Mouse (Mus musculus): ENCODE measurements around the gene 0610009B22Rik. TPM values are rescaled to one million over a fixed set of nuclear protein-coding genes. Genes with fewer than 3 reads are reported as not detected.
"Not testable (repeated sequence)": the region's sequence is repeated elsewhere in the genome, so short reads cannot be mapped to it uniquely, and the experiment has no call there.

The 0610009B22Rik gene
- polyA plus RNA-seq, 1 experiment from 2014 or later, result 88.7 TPM

DNA sequence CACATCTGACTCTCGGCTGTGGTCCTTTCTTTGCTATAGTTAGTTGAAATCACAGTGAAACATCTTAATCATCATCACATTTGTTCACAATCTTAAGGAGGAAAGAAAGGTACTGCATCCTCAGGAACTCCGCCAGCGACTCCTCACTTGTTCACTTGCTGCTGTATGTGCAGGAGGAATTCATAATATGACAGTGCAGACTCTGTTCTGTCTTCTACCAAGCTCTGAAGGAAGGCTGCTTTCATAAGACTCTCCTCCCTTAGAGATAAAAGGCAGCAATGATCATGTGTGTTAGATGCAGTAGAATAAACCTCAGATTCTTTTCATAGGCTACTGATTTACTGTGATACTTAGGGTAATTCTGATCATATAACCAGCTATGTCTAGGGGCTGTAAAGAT, 6.3 kb upstream of the 0610009B22Rik start:
- Histone ChIP-seq H3K4me2 (ENCODE audit: low read depth) (no peak overlapping the region), H3K36me3 (ENCODE audit: control insufficient read depth, insufficient read depth, low read length) (peaks cover 4% of the 10 kb centered on the region; the same call in 1 of the 2 replicates)
- 95% methylated on average over 3 of the region's 3 CpGs for WGBS

DNA sequence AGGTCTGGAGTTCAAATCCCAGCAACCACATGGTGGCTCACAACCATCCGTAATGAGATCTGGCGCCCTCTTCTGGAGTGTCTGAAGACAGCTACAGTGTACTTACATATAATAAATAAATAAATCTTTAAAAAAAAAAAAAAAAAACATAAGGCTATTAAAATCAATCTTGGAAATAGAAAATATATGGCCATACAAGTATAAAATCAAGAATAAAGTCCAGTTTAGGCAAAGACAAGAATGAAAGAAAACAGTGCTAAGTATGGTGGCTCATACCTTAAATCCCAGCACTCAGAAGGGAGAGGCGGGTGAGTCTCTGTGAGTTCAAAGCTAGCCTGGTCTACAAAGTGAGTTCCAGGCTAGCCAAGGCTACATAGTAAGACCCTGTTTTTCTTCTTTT, 1.9 kb upstream of the 0610009B22Rik start:
- H3K27ac ChIP-seq (ENCODE audit: low read depth, low read length); ATAC-seq (ENCODE audit: insufficient read depth, low FRiP score, low TSS enrichment); DNase-seq (ENCODE audit: low spot score); H3K9ac ChIP-seq (ENCODE audit: low read length); H3K4me1 ChIP-seq (ENCODE audit: control insufficient read depth, insufficient read depth, low read length); H3K9me3 ChIP-seq (ENCODE audit: control insufficient read depth, low read length); H3K36me3 ChIP-seq (ENCODE audit: control insufficient read depth, insufficient read depth, low read length); H3K4me2 ChIP-seq (ENCODE audit: low read depth); H3K4me3 ChIP-seq (ENCODE audit: low read depth, low read length); H3K27me3 ChIP-seq (ENCODE audit: control insufficient read depth, insufficient read depth, low read length): not testable (repeated sequence)
- 100% methylated on average over 1 of the region's 3 CpGs for WGBS

More for the DNA sequence above, 6.3 kb upstream of the 0610009B22Rik start:
- DNase-seq (ENCODE audit: low spot score) (no peak), ATAC-seq (ENCODE audit: insufficient read depth, low FRiP score, low TSS enrichment) (no peak)
- H3K27me3 ChIP-seq (ENCODE audit: control insufficient read depth, insufficient read depth, low read length), result no peaks in the 10 kb centered on the region
- H3K9ac ChIP-seq (ENCODE audit: low read length), result no peak overlapping the region
- H3K4me3 ChIP-seq (ENCODE audit: low read depth, low read length), result no peak overlapping the region
- no peaks in the 10 kb centered on the region for H3K9me3 ChIP-seq (ENCODE audit: control insufficient read depth, low read length)
- H3K4me1 ChIP-seq (ENCODE audit: control insufficient read depth, insufficient read depth, low read length), result no peaks in the 10 kb centered on the region
- no peak overlapping the region for H3K27ac ChIP-seq (ENCODE audit: low read depth, low read length)

DNA sequence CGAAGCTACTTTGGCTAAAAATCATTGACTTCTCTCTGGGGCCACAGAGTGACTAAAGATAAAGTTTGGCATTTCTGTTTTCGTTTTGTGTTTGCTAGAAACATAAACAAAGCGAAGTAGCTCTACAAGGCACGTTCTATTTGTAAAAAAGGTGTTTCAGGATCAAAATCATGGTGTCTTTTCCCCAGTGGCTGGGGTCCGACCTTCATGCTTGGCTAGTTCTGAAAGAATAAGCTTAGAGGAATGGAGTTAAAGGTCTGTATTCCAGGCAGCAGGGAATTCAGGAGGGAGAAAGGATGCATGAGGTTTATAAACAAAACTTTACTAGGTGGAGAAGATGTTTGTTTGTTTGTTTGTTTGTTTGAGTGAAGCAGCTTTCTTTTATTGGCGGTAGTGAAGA, 669 bp upstream of the 0610009B22Rik start:
- H3K9ac ChIP-seq (ENCODE audit: low read length), result peak overlapping the region; percentile 78
- no peaks in the 10 kb centered on the region for H3K9me3 ChIP-seq (ENCODE audit: control insufficient read depth, low read length)
- peak overlapping the region; percentile 61 for H3K4me2 ChIP-seq (ENCODE audit: low read depth)
- ATAC-seq (ENCODE audit: insufficient read depth, low FRiP score, low TSS enrichment), result no peak
- DNase-seq (ENCODE audit: low spot score), result peak; percentile 20
- no peaks in the 10 kb centered on the region for H3K27me3 ChIP-seq (ENCODE audit: control insufficient read depth, insufficient read depth, low read length)
- peaks cover 6% of the 10 kb centered on the region; the same call in 1 of the 2 replicates for H3K4me1 ChIP-seq (ENCODE audit: control insufficient read depth, insufficient read depth, low read length)
- 22% methylated on average over 6 of the region's 6 CpGs for WGBS
- H3K36me3 ChIP-seq (ENCODE audit: control insufficient read depth, insufficient read depth, low read length), result peaks cover 3% of the 10 kb centered on the region; the same call in 1 of the 2 replicates
- H3K27ac ChIP-seq (ENCODE audit: low read depth, low read length), result peak overlapping the region; percentile 94
- H3K4me3 ChIP-seq (ENCODE audit: low read depth, low read length), result peak overlapping the region; percentile 54

DNA sequence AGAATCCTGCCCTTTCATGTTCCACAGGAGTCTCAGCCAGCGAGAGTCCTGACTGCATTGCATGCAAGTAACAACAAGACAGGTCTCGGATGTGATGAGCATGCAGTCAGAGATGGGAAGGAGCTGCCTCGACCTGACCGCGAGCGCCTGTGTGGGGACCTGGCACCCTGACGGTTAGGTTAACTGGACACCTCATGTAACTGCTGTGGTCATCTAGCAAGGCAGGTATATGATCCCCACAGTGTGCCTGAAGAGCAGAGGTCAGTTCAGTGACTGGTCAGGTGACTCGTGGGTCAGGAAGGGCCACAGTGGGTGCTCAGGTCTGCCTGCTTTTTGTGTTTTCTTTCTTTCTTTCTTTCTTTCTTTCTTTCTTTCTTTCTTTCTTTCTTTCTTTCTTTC, 6.7 kb downstream of the 0610009B22Rik start:
- H3K27me3 ChIP-seq (ENCODE audit: control insufficient read depth, insufficient read depth, low read length), result no peaks in the 10 kb centered on the region
- H3K4me3 ChIP-seq (ENCODE audit: low read depth, low read length), result no peak overlapping the region
- H3K9ac ChIP-seq (ENCODE audit: low read length), result no peak overlapping the region
- ATAC-seq (ENCODE audit: insufficient read depth, low FRiP score, low TSS enrichment) (no peak), DNase-seq (ENCODE audit: low spot score) (no peak)
- H3K4me1 ChIP-seq (ENCODE audit: control insufficient read depth, insufficient read depth, low read length), result no peaks in the 10 kb centered on the region
- H3K4me2 ChIP-seq (ENCODE audit: low read depth), result no peak overlapping the region
- 40% methylated on average over 8 of the region's 8 CpGs for WGBS
- H3K27ac ChIP-seq (ENCODE audit: low read depth, low read length), result no peak overlapping the region
- H3K36me3 ChIP-seq (ENCODE audit: control insufficient read depth, insufficient read depth, low read length), result peaks cover 3% of the 10 kb centered on the region; the same call in 1 of the 2 replicates
- H3K9me3 ChIP-seq (ENCODE audit: control insufficient read depth, low read length), result no peaks in the 10 kb centered on the region

DNA sequence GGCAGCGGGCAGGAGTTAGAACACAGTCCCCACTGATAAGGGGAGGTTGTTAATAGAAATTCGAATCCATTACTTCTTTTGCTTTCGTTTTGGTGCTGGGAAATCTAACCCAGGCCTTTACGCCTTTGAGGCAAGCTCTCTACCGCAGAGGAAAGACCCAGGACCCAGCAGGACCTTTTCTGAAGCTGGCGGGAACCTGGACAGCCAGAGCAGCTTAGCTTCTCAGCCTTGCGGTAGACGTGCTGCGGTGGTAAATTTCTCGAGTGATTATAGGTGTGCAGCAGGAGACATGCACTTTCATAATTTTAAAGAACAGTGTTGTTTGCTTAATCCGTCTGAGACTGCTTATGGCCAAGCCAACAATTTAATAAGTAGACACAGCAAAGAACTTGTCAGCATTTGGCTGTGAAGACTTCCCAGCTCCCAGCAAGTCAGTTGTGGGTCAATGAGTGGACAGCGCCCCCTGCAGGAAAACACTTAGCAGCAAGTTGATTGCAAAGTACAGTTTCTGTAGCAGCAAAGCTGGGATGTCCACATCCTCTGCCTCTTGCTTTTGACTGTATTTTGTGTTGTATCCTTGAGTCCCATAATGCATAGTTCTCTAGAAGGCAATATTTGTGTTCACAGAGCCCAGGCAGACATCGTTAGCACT, 7.2 kb downstream of the 0610009B22Rik start:
- Histone ChIP-seq H3K27me3 (ENCODE audit: control insufficient read depth, insufficient read depth, low read length) (no peaks in the 10 kb centered on the region), H3K36me3 (ENCODE audit: control insufficient read depth, insufficient read depth, low read length) (peaks cover 3% of the 10 kb centered on the region; the same call in 1 of the 2 replicates), H3K27ac (ENCODE audit: low read depth, low read length) (no peak overlapping the region), H3K4me1 (ENCODE audit: control insufficient read depth, insufficient read depth, low read length) (no peaks in the 10 kb centered on the region), H3K9me3 (ENCODE audit: control insufficient read depth, low read length) (no peaks in the 10 kb centered on the region), H3K4me2 (ENCODE audit: low read depth) (no peak overlapping the region), H3K4me3 (ENCODE audit: low read depth, low read length) (no peak overlapping the region), H3K9ac (ENCODE audit: low read length) (no peak overlapping the region)
- peak; percentile 86 for DNase-seq (ENCODE audit: low spot score)
- 41% methylated on average over 13 of the region's 13 CpGs for WGBS
- ATAC-seq (ENCODE audit: insufficient read depth, low FRiP score, low TSS enrichment), result no peak

DNA sequence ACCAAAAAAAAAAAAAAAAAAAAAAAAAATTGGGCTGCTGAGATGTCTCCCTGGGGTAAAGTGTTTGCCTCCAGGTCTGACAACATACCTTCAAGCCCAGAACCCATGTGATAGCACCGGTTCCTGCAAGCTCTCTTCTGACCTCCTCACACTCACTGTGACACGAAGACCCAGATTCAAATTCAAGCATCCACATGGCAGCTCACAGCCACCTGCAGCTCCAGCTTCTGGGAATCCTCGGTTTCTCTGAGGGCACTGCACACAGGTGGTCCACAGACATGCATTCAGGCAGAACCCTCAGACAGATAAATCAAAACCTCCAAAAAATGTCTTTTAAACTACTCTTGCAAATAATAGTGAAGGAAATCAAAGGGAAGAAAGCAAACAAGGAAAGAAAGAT, 9.2 kb downstream of the 0610009B22Rik start:
- H3K4me2 ChIP-seq (ENCODE audit: low read depth), result no peak overlapping the region
- ATAC-seq (ENCODE audit: insufficient read depth, low FRiP score, low TSS enrichment) (no peak), DNase-seq (ENCODE audit: low spot score) (no peak)
- no peak overlapping the region for H3K9ac ChIP-seq (ENCODE audit: low read length)
- H3K9me3 ChIP-seq (ENCODE audit: control insufficient read depth, low read length), result no peaks in the 10 kb centered on the region
- H3K4me3 ChIP-seq (ENCODE audit: low read depth, low read length), result no peak overlapping the region
- no peaks in the 10 kb centered on the region for H3K4me1 ChIP-seq (ENCODE audit: control insufficient read depth, insufficient read depth, low read length)
- no peak overlapping the region for H3K27ac ChIP-seq (ENCODE audit: low read depth, low read length)
- H3K27me3 ChIP-seq (ENCODE audit: control insufficient read depth, insufficient read depth, low read length), result no peaks in the 10 kb centered on the region
- no peaks in the 10 kb centered on the region for H3K36me3 ChIP-seq (ENCODE audit: control insufficient read depth, insufficient read depth, low read length)
- 78% methylated on average over 3 of the region's 3 CpGs for WGBS

DNA sequence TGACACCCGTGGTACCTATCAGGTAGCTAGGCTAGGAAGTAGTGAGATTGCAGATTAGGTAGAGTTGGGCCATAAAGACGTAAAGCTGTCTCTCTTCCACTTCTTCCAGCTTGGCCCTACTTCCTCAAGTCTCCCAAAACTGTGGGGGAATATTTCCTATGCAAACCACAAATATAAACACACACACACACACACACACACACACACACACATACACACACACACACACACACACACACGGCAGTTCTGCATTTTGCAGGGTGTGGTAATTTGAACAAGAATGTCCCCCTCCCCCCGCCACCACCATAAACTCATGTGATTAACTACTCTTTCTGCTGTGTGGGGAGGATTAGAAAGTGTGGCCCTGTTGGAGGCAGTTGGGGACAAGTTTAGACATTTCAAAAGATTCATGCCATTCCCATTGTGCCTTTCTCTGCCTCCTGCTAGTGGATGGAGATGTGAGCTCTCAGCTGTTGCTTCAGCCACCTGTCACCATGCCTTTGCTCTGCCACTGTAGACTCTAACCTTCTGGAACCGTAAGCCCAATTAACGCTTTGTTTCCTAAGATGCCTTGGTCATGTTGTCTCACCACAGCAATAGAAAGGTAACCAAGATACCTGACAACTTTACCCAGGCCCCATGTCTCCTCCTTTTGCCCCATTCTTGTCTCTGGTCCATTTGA, 10.8 kb downstream of the 0610009B22Rik start:
- H3K4me2 ChIP-seq (ENCODE audit: low read depth), result no peak overlapping the region
- no peak overlapping the region for H3K9ac ChIP-seq (ENCODE audit: low read length)
- WGBS, result 64% methylated on average over 6 of the region's 6 CpGs

DNA sequence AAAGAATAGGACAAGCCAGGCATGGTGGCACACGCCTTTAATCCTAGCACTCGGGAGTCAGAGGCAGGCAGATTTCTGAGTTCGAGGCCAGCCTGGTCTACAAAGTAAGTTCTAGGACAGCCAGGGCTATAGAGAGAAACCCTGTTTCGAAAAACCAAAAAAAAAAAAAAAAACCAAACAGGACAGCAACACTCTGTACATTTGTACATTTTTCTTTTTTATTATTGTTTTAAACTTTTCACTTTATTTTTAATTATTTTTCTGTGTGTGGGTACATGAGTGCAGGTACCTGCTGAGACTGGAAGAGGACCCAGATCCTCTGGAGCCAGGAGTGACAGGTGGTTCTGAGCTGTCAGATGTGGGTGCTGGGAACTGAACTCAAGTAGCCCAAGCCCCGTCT, 13.3 kb downstream of the 0610009B22Rik start:
- Histone ChIP-seq H3K27ac (ENCODE audit: low read depth, low read length) (no peak overlapping the region), H3K27me3 (ENCODE audit: control insufficient read depth, insufficient read depth, low read length) (no peaks in the 10 kb centered on the region), H3K4me2 (ENCODE audit: low read depth) (no peak overlapping the region), H3K9ac (ENCODE audit: low read length) (no peak overlapping the region), H3K9me3 (ENCODE audit: control insufficient read depth, low read length) (no peaks in the 10 kb centered on the region), H3K4me3 (ENCODE audit: low read depth, low read length) (no peak overlapping the region), H3K4me1 (ENCODE audit: control insufficient read depth, insufficient read depth, low read length) (no peaks in the 10 kb centered on the region), H3K36me3 (ENCODE audit: control insufficient read depth, insufficient read depth, low read length) (no peaks in the 10 kb centered on the region)
- WGBS, result 84% methylated on average over 5 of the region's 5 CpGs
- ATAC-seq (ENCODE audit: insufficient read depth, low FRiP score, low TSS enrichment) (no peak), DNase-seq (ENCODE audit: low spot score) (no peak)

More for the DNA sequence above, 10.8 kb downstream of the 0610009B22Rik start:
- Histone ChIP-seq H3K4me3 (ENCODE audit: low read depth, low read length) (no peak overlapping the region), H3K27me3 (ENCODE audit: control insufficient read depth, insufficient read depth, low read length) (no peaks in the 10 kb centered on the region), H3K4me1 (ENCODE audit: control insufficient read depth, insufficient read depth, low read length) (no peaks in the 10 kb centered on the region), H3K27ac (ENCODE audit: low read depth, low read length) (no peak overlapping the region), H3K36me3 (ENCODE audit: control insufficient read depth, insufficient read depth, low read length) (no peaks in the 10 kb centered on the region), H3K9me3 (ENCODE audit: control insufficient read depth, low read length) (no peaks in the 10 kb centered on the region)
- no peak for ATAC-seq (ENCODE audit: insufficient read depth, low FRiP score, low TSS enrichment)
- no peak for DNase-seq (ENCODE audit: low spot score)

DNA sequence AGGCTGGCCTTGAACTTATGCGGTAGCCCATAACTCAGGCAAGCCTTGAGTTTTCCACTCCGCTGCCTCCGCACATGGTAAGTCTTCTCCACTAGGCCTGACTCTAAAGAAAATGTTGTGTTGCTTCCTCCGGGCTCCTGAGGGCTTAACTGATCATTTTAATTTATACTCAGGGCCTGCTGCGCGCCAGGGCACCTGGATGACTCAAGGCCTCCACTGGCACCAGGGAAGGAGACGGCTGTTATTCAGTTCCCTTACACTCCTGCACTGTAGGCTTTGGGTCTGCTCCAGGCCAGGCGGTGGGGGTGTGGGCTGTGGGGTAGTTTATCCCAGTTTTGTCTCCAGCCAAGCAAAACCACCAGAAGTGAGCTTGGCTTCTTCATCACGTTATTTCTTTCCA, 15.4 kb downstream of the 0610009B22Rik start:
- no peak overlapping the region for H3K4me3 ChIP-seq (ENCODE audit: low read depth, low read length)
- no peaks in the 10 kb centered on the region for H3K9me3 ChIP-seq (ENCODE audit: control insufficient read depth, low read length)
- DNase-seq (ENCODE audit: low spot score), result no peak
- WGBS, result 87% methylated on average over 9 of the region's 9 CpGs
- H3K27ac ChIP-seq (ENCODE audit: low read depth, low read length), result no peak overlapping the region
- H3K27me3 ChIP-seq (ENCODE audit: control insufficient read depth, insufficient read depth, low read length), result no peaks in the 10 kb centered on the region
- no peak overlapping the region for H3K4me2 ChIP-seq (ENCODE audit: low read depth)
- no peaks in the 10 kb centered on the region for H3K4me1 ChIP-seq (ENCODE audit: control insufficient read depth, insufficient read depth, low read length)
- ATAC-seq (ENCODE audit: insufficient read depth, low FRiP score, low TSS enrichment), result no peak
- no peak overlapping the region for H3K9ac ChIP-seq (ENCODE audit: low read length)
- no peaks in the 10 kb centered on the region for H3K36me3 ChIP-seq (ENCODE audit: control insufficient read depth, insufficient read depth, low read length)
